Mouse (Mus musculus): ENCODE data around the gene Iqcb1. TPM values are rescaled to one million over a fixed set of nuclear protein-coding genes. Genes with fewer than 3 reads are reported as not detected.

The Iqcb1 gene
- polyA plus RNA-seq, 1 experiment from 2014 or later: 52.4 TPM

- Histone ChIP-seq H3K9me3 (no peaks in the 10 kb centered on the region), H3K36me3 (peaks cover 38% of the 10 kb centered on the region), H3K27me3 (ENCODE audit: insufficient read depth, poor library complexity, severe bottlenecking) (no peaks in the 10 kb centered on the region), H3K27ac (no peak overlapping the region), H3K4me1 (replicated peaks) (no peaks in the 10 kb centered on the region), H3K4me3 (no peak overlapping the region)
- 94% methylated on average over 11 of the region's 11 CpGs for WGBS
- DNase-seq (ENCODE audit: low spot score): no peak
Observed at GRCm38 (mm10) chr16:36885912-36886311, 57.7 kb downstream of the Iqcb1 start.

- DNase-seq (ENCODE audit: low spot score): no peak
- H3K4me3 ChIP-seq: no peak overlapping the region
- WGBS: 86% methylated on average over 5 of the region's 5 CpGs
Observed at GRCm38 (mm10) chr16:36887546-36887945, 59.4 kb downstream of the Iqcb1 start.

GRCm38 (mm10) chr16:36890559-36890958 lies 62.4 kb downstream of the Iqcb1 start:
- WGBS: 94% methylated on average over 3 of the region's 3 CpGs
- H3K36me3 ChIP-seq: peaks cover 77% of the 10 kb centered on the region
- no peaks in the 10 kb centered on the region for H3K9me3 ChIP-seq
- no peak for DNase-seq (ENCODE audit: low spot score)
- no peaks in the 10 kb centered on the region for H3K4me1 ChIP-seq (replicated peaks)
- no peak overlapping the region for H3K4me3 ChIP-seq
- H3K27ac ChIP-seq: no peak overlapping the region
- H3K27me3 ChIP-seq (ENCODE audit: insufficient read depth, poor library complexity, severe bottlenecking): no peaks in the 10 kb centered on the region

More at GRCm38 (mm10) chr16:36887546-36887945, 59.4 kb downstream of the Iqcb1 start:
- Histone ChIP-seq H3K4me1 (replicated peaks) (no peaks in the 10 kb centered on the region), H3K36me3 (peaks cover 54% of the 10 kb centered on the region), H3K9me3 (no peaks in the 10 kb centered on the region), H3K27ac (no peak overlapping the region), H3K27me3 (ENCODE audit: insufficient read depth, poor library complexity, severe bottlenecking) (no peaks in the 10 kb centered on the region)

DNA sequence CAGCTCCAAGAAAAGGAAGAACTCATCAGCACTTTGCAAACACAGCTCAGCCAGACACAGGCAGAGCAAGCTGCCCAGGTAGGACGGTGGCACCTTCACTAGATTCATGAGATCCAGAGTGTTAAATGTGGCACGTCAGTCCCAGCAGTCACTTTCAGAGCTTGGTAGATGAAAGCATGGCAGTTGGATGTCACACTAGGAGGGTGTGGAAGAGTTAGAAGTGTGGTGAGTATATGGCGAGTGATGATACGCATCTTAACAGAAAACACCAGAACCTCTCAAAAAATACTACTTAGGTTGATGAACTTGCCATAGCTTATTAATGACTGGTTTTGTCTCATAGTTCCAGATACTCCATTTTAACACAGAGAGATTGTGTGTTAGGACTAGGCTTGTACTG lies 63.2 kb downstream of the Iqcb1 start:
- WGBS: 97% methylated on average over 4 of the region's 4 CpGs
- no peaks in the 10 kb centered on the region for H3K9me3 ChIP-seq
- peaks cover 81% of the 10 kb centered on the region for H3K36me3 ChIP-seq
- H3K4me3 ChIP-seq: no peak overlapping the region
- DNase-seq (ENCODE audit: low spot score): no peak
- no peak overlapping the region for H3K27ac ChIP-seq
- H3K27me3 ChIP-seq (ENCODE audit: insufficient read depth, poor library complexity, severe bottlenecking): no peaks in the 10 kb centered on the region
- H3K4me1 ChIP-seq (replicated peaks): no peaks in the 10 kb centered on the region

DNA sequence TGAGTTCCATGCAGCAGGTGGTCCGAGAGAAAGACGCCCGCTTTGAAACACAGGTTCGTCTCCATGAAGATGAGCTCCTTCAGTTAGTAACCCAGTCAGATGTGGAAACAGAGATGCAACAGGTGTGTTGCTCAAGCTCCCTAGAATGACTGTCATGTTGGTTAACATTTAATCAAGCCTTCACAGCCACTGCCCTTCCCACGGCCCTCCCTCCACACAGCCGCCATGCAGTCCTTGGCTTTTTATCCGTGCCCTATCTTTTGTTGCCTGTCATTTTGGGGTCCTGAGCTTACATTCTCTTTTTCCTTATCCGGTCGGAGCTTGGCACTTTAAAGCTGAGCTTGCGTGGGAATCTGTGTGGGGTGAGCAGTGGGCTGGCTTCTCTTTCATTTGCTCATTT lies 65.1 kb downstream of the Iqcb1 start:
- H3K27ac ChIP-seq: no peak overlapping the region
- no peaks in the 10 kb centered on the region for H3K9me3 ChIP-seq
- no peaks in the 10 kb centered on the region for H3K4me1 ChIP-seq (replicated peaks)
- H3K4me3 ChIP-seq: no peak overlapping the region
- no peak for DNase-seq (ENCODE audit: low spot score)
- WGBS: 90% methylated on average over 10 of the region's 10 CpGs
- H3K36me3 ChIP-seq: peaks cover 82% of the 10 kb centered on the region
- no peaks in the 10 kb centered on the region for H3K27me3 ChIP-seq (ENCODE audit: insufficient read depth, poor library complexity, severe bottlenecking)

DNA sequence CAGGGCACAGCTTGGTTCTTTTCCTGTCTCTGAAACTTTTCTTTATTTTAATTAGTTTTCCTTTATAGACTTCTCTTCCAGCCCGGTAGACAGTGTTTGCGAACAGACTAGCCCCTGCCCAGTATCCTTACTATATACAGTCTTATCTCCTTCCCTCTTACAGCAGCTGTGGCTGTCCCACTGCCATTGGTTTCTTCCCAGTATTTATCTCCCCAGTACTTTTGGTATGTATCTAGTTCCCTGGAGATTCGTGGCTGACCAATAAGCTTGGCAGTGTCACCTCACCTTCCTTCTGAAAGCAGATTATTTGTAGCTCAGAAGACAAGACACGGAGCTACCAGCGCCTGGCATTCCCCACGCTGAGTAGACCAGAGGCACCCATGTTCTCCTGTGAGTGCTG lies 68.5 kb downstream of the Iqcb1 start:
- H3K36me3 ChIP-seq: peaks cover 81% of the 10 kb centered on the region

DNA sequence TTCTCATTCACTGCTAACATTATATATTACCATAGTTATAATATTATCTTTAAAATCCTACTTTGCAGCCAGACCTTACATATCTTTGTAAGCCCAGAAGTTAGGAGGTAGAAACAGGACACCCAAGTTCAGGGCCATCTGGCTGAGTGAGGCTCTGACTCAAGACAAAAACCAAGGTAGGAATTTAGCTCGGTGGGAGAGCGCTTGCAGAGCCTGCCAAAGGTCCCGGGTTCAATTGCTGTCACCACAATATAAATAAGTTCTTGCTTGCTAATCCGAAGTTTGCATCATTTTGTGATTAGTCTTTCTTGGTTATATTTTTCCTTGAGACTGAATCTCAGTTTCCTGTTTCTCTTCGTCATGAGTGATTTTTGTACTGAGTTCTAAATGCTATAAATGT lies 75.0 kb downstream of the Iqcb1 start:
- H3K9me3 ChIP-seq: no peaks in the 10 kb centered on the region
- no peaks in the 10 kb centered on the region for H3K27me3 ChIP-seq (ENCODE audit: insufficient read depth, poor library complexity, severe bottlenecking)
- 91% methylated on average over 5 of the region's 5 CpGs for WGBS
- no peaks in the 10 kb centered on the region for H3K4me1 ChIP-seq (replicated peaks)
- peaks cover 67% of the 10 kb centered on the region for H3K36me3 ChIP-seq
- DNase-seq (ENCODE audit: low spot score): no peak
- no peak overlapping the region for H3K4me3 ChIP-seq
- H3K27ac ChIP-seq: no peak overlapping the region

More for the DNA sequence above, 68.5 kb downstream of the Iqcb1 start:
- Histone ChIP-seq H3K4me1 (replicated peaks) (no peaks in the 10 kb centered on the region), H3K27ac (no peak overlapping the region), H3K4me3 (no peak overlapping the region), H3K27me3 (ENCODE audit: insufficient read depth, poor library complexity, severe bottlenecking) (no peaks in the 10 kb centered on the region), H3K9me3 (no peaks in the 10 kb centered on the region)
- WGBS: 92% methylated on average over 6 of the region's 6 CpGs
- DNase-seq (ENCODE audit: low spot score): no peak

DNA sequence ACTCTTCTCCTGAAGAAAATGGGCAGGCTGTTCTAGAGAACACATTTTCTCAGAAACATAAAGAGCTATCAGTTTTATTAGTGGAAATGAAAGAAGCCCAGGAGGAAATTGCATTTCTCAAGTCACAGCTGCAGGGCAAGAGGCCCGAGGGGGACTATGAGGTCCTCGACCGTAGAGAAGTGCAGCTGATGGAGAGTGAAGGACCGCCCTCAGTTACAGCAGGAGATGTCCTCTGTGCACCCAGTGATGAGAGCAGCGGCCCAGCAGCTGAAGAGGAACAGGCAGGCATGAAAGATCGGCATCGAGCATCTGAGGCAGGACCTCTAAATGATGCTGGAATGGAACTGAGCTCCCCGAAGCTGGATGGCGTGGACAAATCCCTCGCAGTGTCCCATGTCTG lies 83.7 kb downstream of the Iqcb1 start:
- Histone ChIP-seq H3K27me3 (ENCODE audit: insufficient read depth, poor library complexity, severe bottlenecking) (no peaks in the 10 kb centered on the region), H3K9me3 (no peaks in the 10 kb centered on the region), H3K4me1 (replicated peaks) (no peaks in the 10 kb centered on the region), H3K27ac (no peak overlapping the region), H3K4me3 (no peak overlapping the region), H3K36me3 (peaks cover 75% of the 10 kb centered on the region)
- DNase-seq (ENCODE audit: low spot score): no peak
- WGBS: 95% methylated on average over 10 of the region's 10 CpGs

DNA sequence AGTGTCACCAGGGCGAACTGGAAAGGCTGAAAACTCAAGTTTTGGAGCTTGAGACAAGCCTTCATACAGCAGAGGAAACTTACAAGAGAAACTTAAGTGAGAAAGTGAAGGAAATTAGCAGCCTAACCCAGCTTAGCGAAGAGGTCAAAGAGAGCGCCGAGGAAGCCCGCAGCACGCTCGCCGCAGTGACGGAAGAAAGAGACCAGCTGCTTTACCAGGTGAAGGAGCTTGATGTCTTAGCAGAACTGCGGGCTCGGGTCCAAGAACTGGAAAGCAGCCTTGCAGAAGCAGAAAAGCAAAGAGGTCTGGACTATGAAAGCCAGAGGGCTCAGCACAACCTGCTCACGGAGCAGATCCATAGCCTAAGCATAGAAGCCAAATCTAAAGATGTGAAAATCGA lies 84.1 kb downstream of the Iqcb1 start:
- Histone ChIP-seq H3K4me3 (no peak overlapping the region), H3K4me1 (replicated peaks) (no peaks in the 10 kb centered on the region), H3K36me3 (peaks cover 75% of the 10 kb centered on the region), H3K27ac (no peak overlapping the region), H3K9me3 (no peaks in the 10 kb centered on the region), H3K27me3 (ENCODE audit: insufficient read depth, poor library complexity, severe bottlenecking) (no peaks in the 10 kb centered on the region)
- no peak for DNase-seq (ENCODE audit: low spot score)
- 92% methylated on average over 13 of the region's 13 CpGs for WGBS

DNA sequence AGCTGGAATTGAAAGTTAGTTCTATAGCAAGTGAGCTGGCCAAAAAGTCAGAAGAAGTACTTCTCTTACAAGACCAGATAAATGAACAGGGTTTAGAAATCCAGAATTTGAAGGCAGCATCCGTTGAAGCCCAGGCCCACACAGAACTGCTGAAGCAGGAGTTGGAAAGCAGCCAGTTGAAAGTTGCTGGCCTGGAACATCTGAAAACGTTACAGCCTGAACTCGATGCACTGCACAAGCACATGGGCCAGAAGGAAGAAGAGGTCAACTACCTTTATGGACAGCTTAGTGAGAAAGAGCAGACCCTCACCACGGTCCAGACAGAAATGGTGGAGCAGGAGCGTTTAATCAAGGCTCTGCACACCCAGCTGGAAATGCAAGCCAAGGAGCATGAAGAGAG lies 86.0 kb downstream of the Iqcb1 start:
- H3K9me3 ChIP-seq: no peaks in the 10 kb centered on the region
- 95% methylated on average over 5 of the region's 5 CpGs for WGBS
- no peak for DNase-seq (ENCODE audit: low spot score)
- no peaks in the 10 kb centered on the region for H3K27me3 ChIP-seq (ENCODE audit: insufficient read depth, poor library complexity, severe bottlenecking)
- no peak overlapping the region for H3K4me3 ChIP-seq
- H3K27ac ChIP-seq: no peak overlapping the region
- peaks cover 79% of the 10 kb centered on the region for H3K36me3 ChIP-seq
- no peaks in the 10 kb centered on the region for H3K4me1 ChIP-seq (replicated peaks)

DNA sequence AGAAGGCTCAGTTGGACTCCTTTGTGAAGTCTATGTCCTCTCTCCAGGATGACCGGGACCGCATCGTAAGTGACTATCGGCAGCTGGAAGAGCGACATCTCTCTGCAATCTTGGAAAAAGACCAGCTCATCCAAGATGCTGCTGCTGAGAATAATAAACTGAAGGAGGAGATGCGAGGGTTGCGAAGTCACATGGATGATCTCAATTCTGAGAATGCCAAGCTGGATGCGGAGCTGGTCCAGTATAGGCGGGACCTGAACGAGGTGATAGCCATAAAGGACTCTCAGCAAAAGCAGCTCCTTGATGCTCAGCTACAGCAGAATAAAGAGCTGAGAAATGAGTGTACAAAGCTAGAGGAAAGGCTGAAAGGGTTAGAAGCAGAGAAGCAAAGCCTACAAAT lies 90.3 kb downstream of the Iqcb1 start:
- WGBS: 89% methylated on average over 10 of the region's 10 CpGs
- Histone ChIP-seq H3K27ac (no peak overlapping the region), H3K27me3 (ENCODE audit: insufficient read depth, poor library complexity, severe bottlenecking) (no peaks in the 10 kb centered on the region), H3K36me3 (peaks cover 84% of the 10 kb centered on the region), H3K4me1 (replicated peaks) (no peaks in the 10 kb centered on the region), H3K4me3 (no peak overlapping the region), H3K9me3 (no peaks in the 10 kb centered on the region)
- DNase-seq (ENCODE audit: low spot score): no peak

- no peak for DNase-seq (ENCODE audit: low spot score)
- Histone ChIP-seq H3K36me3 (peaks cover 83% of the 10 kb centered on the region), H3K4me1 (replicated peaks) (no peaks in the 10 kb centered on the region), H3K4me3 (no peak overlapping the region), H3K27me3 (ENCODE audit: insufficient read depth, poor library complexity, severe bottlenecking) (no peaks in the 10 kb centered on the region), H3K27ac (no peak overlapping the region), H3K9me3 (no peaks in the 10 kb centered on the region)
- 94% methylated on average over 3 of the region's 3 CpGs for WGBS
Observed at GRCm38 (mm10) chr16:36920410-36920809, 92.2 kb downstream of the Iqcb1 start.

GRCm38 (mm10) chr16:36921067-36921613 lies 93.0 kb downstream of the Iqcb1 start:
- peaks cover 83% of the 10 kb centered on the region for H3K36me3 ChIP-seq
- no peak for DNase-seq (ENCODE audit: low spot score)
- H3K27ac ChIP-seq: no peak overlapping the region
- no peaks in the 10 kb centered on the region for H3K9me3 ChIP-seq
- 93% methylated on average over 8 of the region's 8 CpGs for WGBS
- no peak overlapping the region for H3K4me3 ChIP-seq
- H3K27me3 ChIP-seq (ENCODE audit: insufficient read depth, poor library complexity, severe bottlenecking): no peaks in the 10 kb centered on the region
- no peaks in the 10 kb centered on the region for H3K4me1 ChIP-seq (replicated peaks)

GRCm38 (mm10) chr16:36921980-36922379 lies 93.8 kb downstream of the Iqcb1 start:
- Histone ChIP-seq H3K4me3 (no peak overlapping the region), H3K36me3 (peaks cover 84% of the 10 kb centered on the region), H3K27ac (no peak overlapping the region), H3K27me3 (ENCODE audit: insufficient read depth, poor library complexity, severe bottlenecking) (no peaks in the 10 kb centered on the region), H3K4me1 (replicated peaks) (no peaks in the 10 kb centered on the region), H3K9me3 (no peaks in the 10 kb centered on the region)
- WGBS: 91% methylated on average over 6 of the region's 6 CpGs
- DNase-seq (ENCODE audit: low spot score): no peak
